Mouse (Mus musculus) spleen, adult 2 months (tissue): ENCODE data around the gene Duoxa2. TPM values are rescaled to one million over a fixed set of nuclear protein-coding genes. Genes with fewer than 3 reads are reported as not detected.

Experiments
- DNase-seq, 2 experiments: peaks; one replicate each; pipeline versions ENCODE4 v3.0.0 to v3.0.0-alpha.2; 2012 to 2021; ENCODE audit warnings: low spot score in 2 of 2, low read depth in 1 of 2
- H3K27ac ChIP-seq: fragments of 200-500 bp; 2 replicates; pipeline ENCODE4 v1.5.1; 2012; ENCODE audit warnings: low read length, inconsistent platforms; ENCODE audit not compliant: insufficient read depth
- H3K27me3 ChIP-seq: fragments of 200-500 bp; 2 replicates; pipeline ENCODE4 v1.6.1; 2012; ENCODE audit warnings: mild to moderate bottlenecking, moderate library complexity, low read length, inconsistent platforms; ENCODE audit not compliant: control insufficient read depth, insufficient read depth
- H3K36me3 ChIP-seq: fragments of 200-500 bp; 2 replicates; pipeline ENCODE4 v1.6.1; 2012; ENCODE audit warnings: mild to moderate bottlenecking, low read length, inconsistent platforms; ENCODE audit not compliant: control insufficient read depth, insufficient read depth
- H3K4me1 ChIP-seq: fragments of 200-500 bp; 2 replicates; pipeline ENCODE4 v1.6.1; 2011; ENCODE audit warnings: inconsistent platforms; ENCODE audit not compliant: control insufficient read depth, insufficient read depth, insufficient read length
- H3K4me3 ChIP-seq: fragments of 200-500 bp; 2 replicates; pipeline ENCODE4 v1.5.1; 2011; ENCODE audit warnings: mild to moderate bottlenecking, inconsistent platforms; ENCODE audit not compliant: insufficient read depth, insufficient read length; ENCODE audit errors: extremely low read depth
- CTCF ChIP-seq: fragments of 200-500 bp; IDR thresholded peaks from 2 replicates; pipeline ENCODE4 v1.5.1; 2011; ENCODE audit warnings: mild to moderate bottlenecking, inconsistent platforms; ENCODE audit not compliant: insufficient read depth, insufficient read length, insufficient replicate concordance; ENCODE audit errors: extremely low read depth
- POLR2A ChIP-seq: fragments of 200-500 bp; IDR thresholded peaks from 2 replicates; pipeline ENCODE4 v1.6.1; 2011; ENCODE audit warnings: low read depth, low read length, inconsistent platforms
- WGBS: fragments of 180-500 bp; shearing (Covaris S2); methylation state at CpG from one replicate; pipeline ENCODE4 v1.1.7; 2018; 5-methylcytosine and 5-hydroxymethylcytosine counted together
- polyA plus RNA-seq: library from polyadenylated mRNA; depleted of rRNA; stranded (reverse); fragments of >200 nt; gene quantifications from 2 replicates; pipeline ENCODE4 v1.2.3, GENCODE M21; 2012; rRNA removed

The Duoxa2 gene
- polyA plus RNA-seq: not detected in 2 replicates

DNA sequence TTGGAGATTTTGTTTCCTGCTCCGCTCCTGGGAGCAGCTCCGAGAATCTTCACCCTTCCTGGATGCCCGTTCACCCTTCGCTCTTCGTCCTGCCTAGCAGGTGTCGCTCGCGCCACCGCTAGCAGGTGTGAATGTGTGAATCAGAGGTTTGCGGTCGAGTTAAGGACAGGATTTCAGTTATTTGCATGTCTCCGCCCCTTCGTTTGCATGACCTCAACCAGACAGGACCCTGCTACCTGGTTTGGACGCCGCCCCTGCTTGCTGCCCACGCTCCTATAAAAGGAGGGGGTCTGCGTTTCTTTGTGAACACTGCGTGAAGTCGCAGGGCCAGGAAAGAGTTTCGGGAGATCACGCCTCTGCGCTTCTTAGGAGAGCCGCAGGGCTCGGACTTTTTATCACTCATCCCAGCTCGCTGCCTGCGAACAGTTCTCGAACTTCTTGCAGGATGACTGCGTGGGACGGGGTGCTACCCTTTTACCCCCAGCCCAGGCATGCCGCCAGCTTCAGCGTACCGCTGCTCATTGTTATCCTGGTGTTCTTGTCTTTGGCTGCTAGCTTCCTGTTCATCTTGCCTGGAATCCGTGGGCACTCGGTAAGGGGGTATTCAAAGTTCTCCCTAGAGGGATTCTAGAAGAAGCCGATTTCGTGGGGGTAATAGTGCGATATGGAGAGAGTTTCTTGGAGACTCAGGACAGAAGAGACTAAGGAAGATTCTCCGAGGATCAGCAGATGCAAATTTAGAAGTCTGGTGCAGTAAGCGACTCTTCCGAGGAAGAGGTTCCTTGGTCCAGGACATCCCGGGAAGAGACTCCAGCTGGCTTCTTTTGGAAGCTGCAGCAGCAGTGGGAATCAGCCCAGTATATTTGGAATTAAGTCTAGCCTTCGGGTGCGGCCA, at the start of gene Duoxa2:
Gene Duoxa2, plus strand, starts transcription at position 305 of the 895 bp plus-strand sequence.
- H3K4me3 ChIP-seq: no peak within 1 kb of the TSS
- WGBS: 3% methylated on average over 43 of the region's 43 CpGs

GRCm38 (mm10) chr2:122255997-122256396, 42.7 kb upstream of the Duoxa2 start:
- no peak overlapping the region for H3K27ac ChIP-seq
- no peak for TF ChIP-seq CTCF
- TF ChIP-seq POLR2A: no peak
- H3K4me3 ChIP-seq: no peak overlapping the region
- H3K4me1 ChIP-seq: no peaks in the 10 kb centered on the region
- 97% methylated on average over 5 of the region's 5 CpGs for WGBS
- no peak for DNase-seq
- H3K36me3 ChIP-seq: 0 out of 2 replicates have a peak, but pooled peaks cover 1% of the 10 kb centered on the region
- no peaks in the 10 kb centered on the region for H3K27me3 ChIP-seq

More for the DNA sequence above, at the start of gene Duoxa2:
- no peaks in the 10 kb centered on the region for H3K36me3 ChIP-seq
- TF ChIP-seq POLR2A (no peak), CTCF (no peak)
- H3K27ac ChIP-seq: no peak within 1 kb of the TSS
- peaks cover 15% of the 10 kb centered on the region; the same call in 1 of the 2 replicates for H3K4me1 ChIP-seq
- peak in 1 of 2 experiments; percentile 27 for DNase-seq
- H3K27me3 ChIP-seq: peaks cover 39% of the 10 kb centered on the region

DNA sequence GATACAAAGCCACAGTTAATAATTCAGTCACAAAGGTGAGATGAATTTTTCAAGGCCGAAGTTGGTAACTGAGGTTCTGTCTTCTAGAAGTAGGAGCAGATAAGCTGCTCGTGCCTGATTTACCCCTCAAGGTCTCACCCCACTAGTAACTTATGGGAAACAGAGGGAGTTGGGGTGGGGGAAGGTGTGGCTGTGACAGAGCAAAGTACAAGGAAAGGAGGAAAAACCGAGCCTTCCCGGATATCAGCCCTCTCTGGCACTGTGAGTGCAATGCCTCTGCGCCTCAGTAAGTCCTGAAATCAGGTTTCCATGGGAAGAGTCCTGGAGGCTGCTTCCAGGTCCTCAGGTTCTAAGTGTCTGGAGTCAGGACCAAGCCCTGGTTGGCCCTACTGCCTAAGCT, 38.0 kb upstream of the Duoxa2 start:
- 0 out of 2 replicates have a peak, but pooled peaks cover 1% of the 10 kb centered on the region for H3K36me3 ChIP-seq
- WGBS: 95% methylated on average over 5 of the region's 5 CpGs

GRCm38 (mm10) chr2:122264690-122265089, 34.0 kb upstream of the Duoxa2 start:
- no peaks in the 10 kb centered on the region for H3K36me3 ChIP-seq
- WGBS: 92% methylated on average over 3 of the region's 3 CpGs
- TF ChIP-seq CTCF: no peak
- TF ChIP-seq POLR2A: no peak
- DNase-seq: no peak
- H3K27me3 ChIP-seq: no peaks in the 10 kb centered on the region
- H3K27ac ChIP-seq: no peak overlapping the region
- H3K4me3 ChIP-seq: no peak overlapping the region
- H3K4me1 ChIP-seq: no peaks in the 10 kb centered on the region

More for the DNA sequence above, 38.0 kb upstream of the Duoxa2 start:
- H3K4me1 ChIP-seq: no peaks in the 10 kb centered on the region
- no peaks in the 10 kb centered on the region for H3K27me3 ChIP-seq
- TF ChIP-seq CTCF (no peak), POLR2A (no peak)
- no peak for DNase-seq
- H3K4me3 ChIP-seq: no peak overlapping the region
- no peak overlapping the region for H3K27ac ChIP-seq

DNA sequence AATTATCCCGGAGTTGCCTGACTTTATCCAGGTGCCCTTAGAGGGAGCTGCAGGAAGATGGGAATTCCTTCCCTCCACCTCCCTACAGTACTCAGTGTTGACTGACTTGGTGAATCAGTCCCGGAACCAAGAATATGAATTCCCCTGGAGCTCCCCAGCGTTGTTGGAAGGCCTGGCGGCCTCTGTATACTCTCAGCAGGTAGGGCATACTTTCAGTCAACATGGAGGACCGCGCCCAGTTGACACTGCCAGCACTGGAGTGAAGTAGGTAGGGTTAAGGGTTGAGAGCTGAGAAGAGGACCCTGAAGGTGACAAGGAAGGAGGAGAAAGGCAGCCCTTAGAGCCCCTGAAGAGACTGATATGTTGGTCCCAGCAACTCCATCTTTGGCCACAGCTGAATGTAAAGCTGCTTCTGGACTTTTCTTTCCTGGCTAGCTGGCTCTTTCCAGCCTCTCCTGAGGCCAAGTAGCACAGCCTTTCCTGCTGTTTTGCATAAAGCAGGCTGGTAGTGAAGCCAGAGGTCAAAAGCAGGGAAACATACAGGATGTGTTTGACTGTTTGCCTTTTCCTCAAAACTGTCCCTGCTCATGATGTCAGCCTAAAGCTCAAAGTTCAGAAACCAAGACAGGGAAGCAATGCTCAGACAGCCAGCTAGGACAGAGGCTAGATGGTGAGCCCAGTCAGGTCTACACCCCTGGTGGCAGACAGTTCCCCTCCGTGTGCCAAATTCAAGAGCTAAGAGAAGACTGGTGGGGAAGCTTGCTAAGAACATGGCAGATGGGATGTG, 32.1 kb upstream of the Duoxa2 start:
- no peaks in the 10 kb centered on the region for H3K4me1 ChIP-seq
- no peak overlapping the region for H3K4me3 ChIP-seq
- no peaks in the 10 kb centered on the region for H3K27me3 ChIP-seq
- WGBS: 95% methylated on average over 7 of the region's 7 CpGs
- DNase-seq: no peak
- H3K36me3 ChIP-seq: no peaks in the 10 kb centered on the region
- H3K27ac ChIP-seq: no peak overlapping the region
- no peak for TF ChIP-seq POLR2A
- no peak for TF ChIP-seq CTCF

GRCm38 (mm10) chr2:122278769-122279168, 19.9 kb upstream of the Duoxa2 start:
- no peak overlapping the region for H3K4me3 ChIP-seq
- TF ChIP-seq CTCF: no peak
- TF ChIP-seq POLR2A: no peak
- no peak for DNase-seq
- no peak overlapping the region for H3K27ac ChIP-seq
- WGBS: 95% methylated on average over 3 of the region's 3 CpGs
- H3K4me1 ChIP-seq: no peaks in the 10 kb centered on the region
- no peaks in the 10 kb centered on the region for H3K27me3 ChIP-seq
- no peaks in the 10 kb centered on the region for H3K36me3 ChIP-seq

DNA sequence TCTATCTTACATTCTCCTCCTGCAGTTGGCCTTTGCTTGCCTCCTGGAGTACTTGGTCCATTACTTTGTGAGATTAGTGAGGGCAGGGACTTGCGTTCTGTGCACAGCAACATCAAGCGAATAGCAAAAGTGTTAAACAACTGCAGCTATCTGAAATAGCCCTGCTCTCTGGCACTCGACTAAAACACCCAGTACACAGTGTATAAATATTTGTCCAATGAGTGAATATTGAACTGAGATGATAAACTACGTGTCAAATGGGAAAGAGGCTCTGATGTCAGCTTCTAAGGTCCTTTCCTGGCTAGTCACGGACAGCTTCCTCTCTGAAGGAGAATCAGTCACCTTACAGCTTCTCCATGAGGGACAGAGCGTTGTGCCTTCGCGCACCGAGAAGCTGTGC, 14.6 kb upstream of the Duoxa2 start:
- no peak for DNase-seq
- Histone ChIP-seq H3K4me3 (no peak overlapping the region), H3K4me1 (no peaks in the 10 kb centered on the region), H3K36me3 (no peaks in the 10 kb centered on the region), H3K27ac (no peak overlapping the region), H3K27me3 (no peaks in the 10 kb centered on the region)
- WGBS: 91% methylated on average over 9 of the region's 9 CpGs
- TF ChIP-seq POLR2A (no peak), CTCF (no peak)
